Mouse (Mus musculus): Measurements from ENCODE around the gene Cadm3.

- TF ChIP-seq CTCF (conservative IDR thresholded peaks at IDR 0.05; ENCODE audit: low read length) (no peak), POU5F1 (IDR thresholded peaks at IDR 0.05; ENCODE audit: borderline replicate concordance, low read length) (no peak)
Measured at GRCm38 (mm10) chr1:173363436-173363835, 4.1 kb downstream of the Cadm3 start.

Data from E14TG2a.4 (cell line).